Mouse (Mus musculus): ENCODE results near the gene Ankrd34c.

Gene Ankrd34c

DNA sequence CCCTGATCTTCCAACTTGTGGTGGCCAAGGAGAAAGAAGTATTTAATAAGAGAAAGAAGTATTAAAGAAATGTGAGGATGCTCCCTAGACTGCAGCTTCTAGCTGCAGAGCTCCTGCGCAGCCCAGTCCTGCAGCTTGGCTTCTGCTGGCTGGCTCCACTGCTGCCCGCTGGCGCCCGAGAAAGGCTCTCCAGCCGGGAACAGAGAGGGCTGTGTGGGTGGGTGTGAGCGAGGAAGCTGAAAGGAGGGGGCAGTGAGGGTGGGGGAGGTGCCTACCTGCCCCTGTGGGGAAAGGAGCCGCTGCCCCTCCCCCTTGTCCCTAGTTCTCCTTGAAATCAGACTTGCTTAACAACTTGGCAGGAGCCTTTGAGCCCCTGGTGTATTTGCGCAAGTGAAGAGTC is at the start of gene Ankrd34c:
TSS of gene Ankrd34c (minus strand) at position 181 of the 400 bp plus-strand sequence.
- DNase-seq (ENCODE audit: extremely low read depth, low read depth) = no peak

DNA sequence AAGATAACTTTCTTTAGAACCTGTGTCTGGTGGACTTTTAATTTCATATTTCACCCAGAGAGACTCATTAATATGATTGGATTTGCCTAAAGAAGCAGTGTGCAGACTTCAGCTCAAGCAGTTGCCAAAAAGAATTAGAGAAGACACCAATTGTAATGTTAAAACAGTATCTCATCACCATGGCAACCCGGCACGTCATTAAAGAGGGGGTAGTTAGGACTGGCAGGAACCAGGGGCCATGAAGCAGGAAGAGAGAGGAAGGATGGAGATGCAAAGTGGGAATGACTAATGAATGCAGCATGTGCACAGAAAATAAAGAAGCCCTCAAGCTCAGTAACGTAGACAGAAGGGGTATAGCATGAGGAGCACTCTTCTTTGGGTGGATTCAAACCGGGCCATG is 49.3 kb upstream of the Ankrd34c start:
- no peak for DNase-seq (ENCODE audit: extremely low read depth, low read depth)

DNA sequence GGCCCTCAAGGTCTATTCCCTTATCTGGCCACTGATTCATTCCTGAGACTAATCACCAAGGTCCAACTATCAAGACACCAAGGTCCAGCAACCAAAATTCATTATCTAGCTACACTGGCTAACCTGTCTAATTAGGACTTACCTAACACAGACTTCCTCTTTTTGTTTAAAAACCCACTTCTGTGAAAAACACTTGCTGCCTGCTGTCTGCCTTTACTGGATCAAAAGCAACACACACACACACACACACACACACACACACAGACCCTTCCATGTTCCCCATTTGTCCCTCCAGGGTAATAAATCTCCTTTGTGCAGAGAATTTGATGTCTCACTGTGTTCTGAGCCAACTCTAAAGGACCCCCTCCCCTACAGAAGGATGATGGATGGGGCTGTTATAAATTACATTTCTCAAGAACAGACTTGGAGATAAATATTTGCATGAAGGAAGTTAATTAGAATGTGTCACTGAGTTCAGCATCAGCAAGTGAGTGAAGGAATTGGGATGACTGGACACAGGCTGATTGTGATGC is 43.2 kb upstream of the Ankrd34c start:
- DNase-seq (ENCODE audit: extremely low read depth, low read depth) = no peak

DNA sequence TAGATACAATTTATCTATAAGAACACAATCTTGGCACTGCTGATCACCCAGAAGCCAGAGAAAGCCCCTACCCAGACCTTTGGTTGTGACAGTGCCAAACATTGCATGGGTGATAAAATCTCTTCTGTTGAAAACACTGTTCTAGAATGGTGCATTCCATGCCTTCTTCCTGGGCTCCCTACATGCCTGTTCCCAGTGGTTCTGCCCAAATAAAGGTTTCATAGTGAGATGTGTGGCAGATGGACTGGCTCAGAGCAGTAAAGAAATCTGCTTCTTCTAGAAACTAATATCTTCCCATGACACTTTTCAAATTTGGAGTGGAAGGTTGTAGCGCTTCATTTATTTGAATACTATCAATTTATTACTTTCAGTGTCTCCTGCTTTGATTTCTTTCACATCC is 41.0 kb upstream of the Ankrd34c start:
- no peak for DNase-seq (ENCODE audit: extremely low read depth, low read depth)

DNA sequence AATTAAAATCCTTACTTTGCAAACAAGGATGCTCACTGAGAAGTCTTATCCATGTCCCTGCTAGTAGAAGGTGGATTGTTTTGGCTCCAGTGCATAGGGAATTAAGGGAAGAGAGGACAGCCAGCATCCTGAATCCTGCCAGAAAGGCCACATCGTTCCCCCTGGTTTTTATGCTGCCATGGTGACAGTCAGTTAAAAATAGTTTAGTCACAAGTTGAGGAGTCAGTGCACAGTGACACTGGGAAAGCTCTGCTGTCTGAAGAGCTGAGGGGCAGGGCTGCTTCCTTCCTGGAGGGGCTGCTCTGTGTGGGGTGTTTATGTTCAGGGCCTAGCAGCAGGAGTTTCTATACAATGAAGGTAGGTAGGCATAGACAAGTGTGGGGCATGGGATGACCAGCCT is 32.9 kb upstream of the Ankrd34c start:
- DNase-seq (ENCODE audit: extremely low read depth, low read depth) = no peak

DNA sequence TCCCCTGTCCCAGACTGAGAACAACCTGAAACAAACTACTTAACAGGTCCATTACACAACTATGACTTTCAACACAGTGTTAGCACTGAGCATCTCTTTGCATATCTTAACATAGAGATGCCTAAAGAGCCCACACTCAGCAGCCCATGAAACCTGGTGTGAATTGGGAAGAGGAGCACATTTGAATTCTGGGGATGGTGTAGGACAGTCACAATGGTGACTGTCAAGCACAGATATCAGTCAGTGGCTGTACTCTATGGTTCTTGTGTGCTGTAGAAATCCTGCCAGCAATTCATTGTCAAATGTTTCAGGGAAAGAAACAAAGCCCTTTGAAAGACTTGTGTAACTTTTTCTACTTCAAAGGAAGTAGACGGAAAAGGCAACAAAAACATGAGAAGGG is 23.7 kb upstream of the Ankrd34c start:
- DNase-seq (ENCODE audit: extremely low read depth, low read depth) = no peak

DNA sequence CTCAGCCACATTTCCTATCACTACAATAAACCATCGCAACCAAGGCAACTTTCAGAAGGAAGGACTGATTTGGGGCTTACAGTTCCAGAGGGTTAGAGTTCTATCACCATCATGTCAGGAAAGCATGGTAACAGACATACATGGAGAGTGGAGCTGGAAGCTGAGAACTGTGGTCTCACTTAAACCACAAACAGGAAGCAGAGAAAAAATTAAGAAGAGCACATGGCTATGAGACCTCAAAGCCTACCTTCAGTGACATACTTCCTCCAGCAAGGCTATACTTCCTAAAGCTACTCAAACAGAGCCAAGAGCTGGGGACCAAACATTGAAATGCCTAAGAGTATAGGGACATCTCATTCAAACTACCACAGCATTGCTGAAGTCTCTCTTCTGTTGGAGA is 20.3 kb upstream of the Ankrd34c start:
- DNase-seq (ENCODE audit: extremely low read depth, low read depth) = no peak

DNA sequence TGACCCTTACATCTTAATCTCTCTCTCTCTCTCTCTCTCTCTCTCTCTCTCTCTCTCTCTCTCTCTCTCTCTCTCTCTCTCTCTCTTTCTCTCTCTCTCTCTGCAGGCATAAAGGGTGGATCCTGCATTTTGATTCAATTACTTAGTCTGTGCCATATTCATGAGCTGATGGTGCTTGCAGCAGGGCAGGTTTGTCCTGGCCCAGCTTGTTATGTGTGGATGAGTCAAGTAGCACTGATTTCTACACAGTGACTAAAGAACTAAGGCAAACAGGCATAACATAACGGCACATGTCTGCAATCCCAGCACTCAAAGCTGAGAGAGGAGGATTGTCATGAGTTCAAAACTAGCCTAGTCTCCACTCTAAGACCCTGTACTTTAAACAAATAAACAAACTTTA is 19.9 kb upstream of the Ankrd34c start:
- DNase-seq (ENCODE audit: extremely low read depth, low read depth) = no peak

DNA sequence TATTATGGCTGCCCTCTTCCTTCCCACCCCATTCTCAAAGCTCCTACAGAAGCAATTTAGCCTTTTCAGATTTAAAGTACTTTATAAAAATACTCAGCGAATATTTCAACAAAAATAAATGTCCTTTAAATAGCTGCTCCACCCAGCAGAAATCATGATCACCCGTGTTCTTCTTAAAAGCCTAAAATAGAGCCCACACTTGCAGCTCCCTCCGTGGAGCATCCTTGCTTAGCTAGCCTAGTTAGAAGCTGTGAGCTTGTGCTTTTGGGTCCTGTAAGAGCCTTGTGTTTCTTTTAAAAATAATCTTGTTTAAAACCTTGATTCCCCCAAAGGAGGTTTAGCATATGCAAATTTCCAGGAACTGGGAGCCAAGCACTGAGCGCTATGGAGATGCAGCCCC is 19.3 kb upstream of the Ankrd34c start:
- DNase-seq (ENCODE audit: extremely low read depth, low read depth) = no peak

DNA sequence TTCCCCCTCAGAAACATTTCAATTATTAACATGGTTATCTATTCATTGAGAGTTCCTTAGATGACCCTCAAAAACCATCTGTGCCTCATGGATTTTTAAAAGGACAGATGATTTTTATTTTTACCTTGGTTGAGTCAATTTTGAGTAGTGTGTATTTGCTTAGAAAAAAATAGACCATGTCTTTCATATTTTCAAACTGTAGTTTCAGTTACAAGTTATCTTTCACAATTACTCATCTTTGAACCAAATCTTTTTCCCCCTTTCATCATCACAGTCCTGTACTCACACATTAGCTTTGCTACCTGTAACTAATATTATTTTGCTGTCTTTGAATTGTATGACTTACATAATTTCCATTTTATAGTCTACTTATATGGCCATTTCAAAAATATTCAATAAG is 1.8 kb upstream of the Ankrd34c start:
- DNase-seq (ENCODE audit: extremely low read depth, low read depth) = no peak

DNA sequence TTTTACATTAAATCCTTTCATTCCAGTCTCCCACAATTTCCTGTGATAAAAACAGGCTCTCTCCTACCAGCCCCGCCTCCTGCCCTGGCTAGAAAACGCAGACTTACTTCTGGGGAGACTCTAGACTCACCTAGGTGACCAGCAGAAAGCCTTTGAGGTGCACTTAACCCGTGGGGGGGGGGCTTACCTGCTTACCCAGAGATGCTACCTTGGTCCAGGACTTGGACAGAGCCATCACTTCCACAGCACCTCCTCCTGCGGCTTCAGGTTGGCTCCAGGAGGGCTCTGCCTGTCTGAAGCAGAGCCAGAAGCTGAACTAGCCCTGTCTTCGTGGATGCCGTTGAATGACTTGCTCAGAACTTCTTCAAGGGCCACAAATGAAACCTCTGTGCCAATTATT is 387 bp downstream of the Ankrd34c start:
- DNase-seq (ENCODE audit: extremely low read depth, low read depth) = no peak

DNA sequence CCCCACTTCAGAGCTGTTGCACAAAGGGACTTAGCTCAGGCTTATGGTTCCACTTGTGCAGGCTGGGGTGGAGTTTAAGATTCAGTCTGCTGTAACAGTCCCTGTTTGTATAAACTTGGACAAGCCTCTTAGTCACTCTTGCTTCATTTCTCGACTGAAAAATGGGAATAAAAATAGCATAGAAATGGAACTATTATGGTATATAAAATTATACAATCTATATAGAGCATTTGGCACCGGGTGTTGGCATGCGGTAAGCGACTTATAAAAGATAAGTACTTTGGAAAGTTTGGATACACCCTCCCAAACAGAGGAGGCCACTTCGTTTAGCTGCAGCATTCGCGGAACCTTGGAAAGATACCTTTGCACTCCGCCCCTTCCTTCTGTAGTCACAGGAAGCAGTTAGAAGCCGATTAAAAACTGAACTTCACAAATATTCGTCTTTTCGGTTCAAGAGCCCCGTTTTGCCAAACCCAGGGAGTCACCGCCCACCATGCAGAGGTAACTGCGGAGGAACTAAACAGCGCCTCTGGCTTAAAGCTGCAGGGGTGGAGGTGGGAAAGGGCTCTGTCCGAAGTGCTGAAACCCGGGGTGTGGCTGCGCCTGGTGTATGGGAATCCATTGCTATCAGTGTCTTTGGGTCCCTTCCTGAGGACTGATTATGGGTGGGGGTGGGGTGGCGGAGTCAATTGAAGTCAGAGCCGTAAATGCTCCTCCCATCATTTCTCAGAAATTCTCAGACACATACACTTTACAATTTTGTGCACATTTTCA is 1.2 kb downstream of the Ankrd34c start:
- DNase-seq (ENCODE audit: extremely low read depth, low read depth) = no peak

DNA sequence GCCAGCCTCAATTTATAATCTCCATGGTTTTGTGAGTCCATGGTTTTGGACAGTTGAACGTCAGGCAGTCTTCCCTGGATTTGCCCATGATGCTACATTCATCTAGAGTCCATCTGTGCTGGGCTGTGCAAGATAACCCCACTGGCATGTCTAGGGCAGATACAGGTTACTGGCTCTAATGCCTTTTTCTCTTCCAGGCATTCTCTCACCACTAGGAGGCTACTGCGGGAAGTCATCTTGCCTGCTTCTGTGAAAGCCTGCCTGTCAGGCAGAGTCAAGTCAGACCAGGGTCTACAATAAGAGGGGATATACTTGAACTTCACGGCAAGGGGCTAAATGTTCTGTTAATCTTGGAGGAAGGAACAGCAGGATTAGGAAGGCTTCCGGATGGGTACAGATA is 31.4 kb downstream of the Ankrd34c start:
- DNase-seq (ENCODE audit: extremely low read depth, low read depth) = peak; percentile 32

DNA sequence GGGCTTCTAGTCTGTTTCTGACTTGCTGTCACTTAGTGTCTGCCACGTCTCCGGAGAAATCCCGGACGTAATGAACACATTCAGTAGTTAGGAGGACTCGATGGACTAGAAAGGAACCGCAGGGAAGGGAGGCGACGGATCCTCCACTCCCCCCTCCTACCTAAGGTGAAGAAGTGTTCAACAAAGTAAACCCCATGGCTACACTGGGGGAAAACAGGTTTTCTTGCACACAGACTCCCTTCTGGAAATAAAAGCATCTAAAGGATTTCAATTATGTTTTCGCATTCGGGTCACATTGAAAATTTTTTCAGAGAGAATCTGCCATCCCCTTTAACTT is 33.1 kb downstream of the Ankrd34c start:
- DNase-seq (ENCODE audit: extremely low read depth, low read depth) = no peak

DNA sequence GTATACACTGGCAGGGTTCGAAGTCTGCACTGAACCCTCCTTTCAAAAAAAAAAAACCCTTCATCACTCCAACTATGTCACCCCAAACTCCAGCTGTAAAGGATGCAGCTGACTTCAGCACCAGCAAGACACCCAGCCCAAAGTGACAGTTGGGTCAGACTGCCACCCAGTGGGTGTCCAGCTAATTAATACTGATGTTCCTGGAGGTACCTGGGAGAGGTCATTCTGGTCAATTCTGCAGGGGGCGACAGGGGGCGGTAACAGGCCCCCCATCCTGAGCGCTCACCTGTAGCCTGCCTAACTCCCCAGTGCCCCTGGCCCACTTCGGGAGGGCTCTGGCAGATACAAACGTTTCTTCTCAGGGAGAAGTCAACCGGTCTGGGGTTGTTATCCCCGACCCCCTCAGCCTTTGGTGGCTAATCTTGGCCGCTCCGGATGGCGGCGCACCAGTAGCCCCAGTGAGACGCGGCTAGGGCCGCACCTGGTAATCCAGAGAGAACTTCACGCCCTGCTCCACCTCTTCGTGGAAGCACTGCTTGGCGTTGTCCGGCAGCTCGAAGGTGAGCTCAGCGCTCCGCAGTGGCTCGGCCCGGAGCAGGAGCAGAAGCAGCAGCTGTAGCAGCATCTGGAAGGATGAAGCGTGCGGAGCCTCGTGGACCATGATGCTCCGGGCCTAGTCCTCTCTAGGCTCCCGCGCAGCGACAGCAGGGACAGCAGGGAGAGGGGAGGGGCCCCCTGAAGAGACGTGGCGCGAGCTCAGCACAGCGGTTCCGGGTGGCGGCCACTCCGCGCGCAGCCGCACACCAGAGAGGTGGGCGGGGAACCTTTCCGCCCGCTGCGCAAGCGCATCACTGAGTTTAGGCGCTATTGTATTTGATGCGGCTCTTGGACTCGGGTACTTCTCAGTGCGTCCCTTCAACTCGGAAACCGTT is 33.7 kb downstream of the Ankrd34c start, which contains the start of gene Tmed3:
TSS of gene Tmed3 (minus strand) at position 804 of the 932 bp plus-strand sequence.
- peak; percentile 82 for DNase-seq (ENCODE audit: extremely low read depth, low read depth)

DNA sequence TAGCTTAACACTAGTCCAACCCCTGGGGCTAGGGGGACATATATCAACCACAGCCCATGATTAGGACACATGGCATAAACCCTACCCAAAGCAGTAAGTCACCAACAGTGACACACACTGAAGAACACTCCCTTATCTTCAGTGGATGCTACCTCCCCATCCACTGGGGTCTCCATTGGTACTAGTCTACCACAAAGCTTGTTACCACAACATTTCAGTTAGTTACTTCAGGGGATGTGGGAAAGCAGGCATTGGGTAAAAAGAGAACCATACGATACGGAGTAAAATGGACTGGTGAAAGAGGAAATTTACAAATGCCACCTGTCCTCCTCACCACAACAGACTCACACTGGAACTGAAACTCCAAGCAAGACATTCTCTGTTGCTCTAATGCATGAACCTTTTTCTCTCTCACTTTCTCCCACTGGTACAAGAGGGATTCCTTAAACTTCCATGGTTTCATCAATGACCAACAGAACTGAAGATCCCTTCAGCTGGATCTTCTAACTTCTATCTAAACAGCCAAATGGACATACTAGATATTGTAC is 37.3 kb downstream of the Ankrd34c start:
- no peak for DNase-seq (ENCODE audit: extremely low read depth, low read depth)

DNA sequence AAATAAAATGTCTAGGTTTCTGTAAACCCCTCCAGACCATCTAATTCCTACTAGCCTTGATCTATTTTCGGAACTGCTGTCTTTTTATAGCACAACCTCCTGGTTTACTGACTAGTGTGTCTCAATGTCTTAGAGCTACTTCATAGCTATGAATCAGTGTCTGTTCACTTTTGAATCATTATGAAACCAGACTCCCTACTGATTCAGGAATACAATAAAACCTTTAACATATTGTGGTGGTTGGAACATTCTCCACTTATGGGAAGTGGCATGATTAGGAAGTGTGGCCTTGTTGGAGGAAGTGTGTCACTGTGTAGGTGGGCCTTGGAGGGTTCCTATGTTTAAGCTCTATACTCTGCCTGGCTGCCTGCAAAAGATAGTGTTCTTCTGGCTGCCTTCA is 43.1 kb downstream of the Ankrd34c start:
- no peak for DNase-seq (ENCODE audit: extremely low read depth, low read depth)

DNA sequence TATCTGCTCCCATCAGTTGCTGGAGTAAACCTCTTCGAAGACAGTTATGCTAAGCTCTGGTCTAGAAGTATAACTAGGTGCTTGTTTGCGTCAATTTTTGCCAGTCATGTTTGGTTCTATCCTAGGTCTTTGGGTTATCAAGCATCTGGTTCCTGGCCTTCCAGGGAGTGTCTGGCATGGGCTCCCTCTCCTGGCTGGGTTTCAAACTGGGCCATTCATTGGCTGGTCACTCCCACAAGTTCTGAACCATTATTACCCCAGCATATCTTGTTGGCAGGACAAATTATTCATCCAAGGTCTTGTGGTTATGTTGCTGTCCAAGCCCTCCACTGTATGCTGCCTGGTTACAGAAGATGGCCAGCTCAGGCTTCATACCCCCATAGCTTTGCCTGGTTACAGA is 44.6 kb downstream of the Ankrd34c start:
- DNase-seq (ENCODE audit: extremely low read depth, low read depth) = no peak

DNA sequence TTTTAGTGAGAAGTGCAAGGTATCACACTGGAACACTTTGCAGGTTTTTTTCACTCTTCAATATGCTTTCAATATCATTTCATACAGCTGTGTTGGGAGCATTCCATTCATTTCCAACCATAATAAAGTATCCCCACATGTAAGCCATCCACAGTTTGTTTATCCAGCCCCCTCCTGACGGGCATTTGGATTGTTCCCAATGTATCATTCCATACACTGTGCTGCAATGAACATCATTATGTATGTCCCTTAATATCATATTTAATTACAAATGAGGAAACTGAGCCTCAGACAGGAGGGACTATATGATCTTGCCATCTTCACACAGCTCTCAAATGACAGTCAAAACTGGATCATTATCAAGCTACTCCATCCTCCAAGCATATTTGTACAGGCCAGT is 49.1 kb downstream of the Ankrd34c start:
- no peak for DNase-seq (ENCODE audit: extremely low read depth, low read depth)

DNA sequence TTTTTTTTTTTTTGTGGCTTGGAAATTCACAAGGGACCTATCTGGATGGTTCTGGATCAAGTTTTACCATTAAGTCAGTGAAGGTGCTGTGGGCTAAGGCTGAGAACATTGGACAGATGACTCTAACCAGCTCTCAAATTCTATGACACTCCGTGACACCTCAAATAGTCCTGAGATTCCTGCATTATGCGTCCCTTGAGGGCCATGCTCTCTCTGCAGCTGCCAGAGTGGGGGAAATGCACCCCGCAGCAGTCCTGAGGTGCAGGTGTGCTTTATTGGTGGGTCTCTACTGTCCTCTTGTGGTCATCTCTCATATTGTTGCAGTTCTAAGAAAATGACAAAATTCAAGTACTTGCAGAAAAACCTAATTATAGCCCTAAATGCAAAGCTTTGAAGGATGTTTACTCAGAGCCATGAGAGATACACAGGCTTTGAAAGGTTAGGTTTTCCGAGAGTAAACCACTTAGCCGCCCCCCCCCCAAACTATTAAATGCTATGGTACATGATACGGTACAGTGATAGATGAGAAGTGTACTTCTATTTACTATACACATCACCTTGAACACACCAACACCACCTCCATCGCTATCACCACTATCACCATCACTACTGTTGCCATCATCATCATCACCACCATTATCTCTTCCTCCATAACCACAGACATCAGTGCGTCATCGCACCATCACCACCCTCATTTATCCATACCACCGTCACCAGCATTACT is 50.6 kb downstream of the Ankrd34c start:
- DNase-seq (ENCODE audit: extremely low read depth, low read depth) = no peak

DNA sequence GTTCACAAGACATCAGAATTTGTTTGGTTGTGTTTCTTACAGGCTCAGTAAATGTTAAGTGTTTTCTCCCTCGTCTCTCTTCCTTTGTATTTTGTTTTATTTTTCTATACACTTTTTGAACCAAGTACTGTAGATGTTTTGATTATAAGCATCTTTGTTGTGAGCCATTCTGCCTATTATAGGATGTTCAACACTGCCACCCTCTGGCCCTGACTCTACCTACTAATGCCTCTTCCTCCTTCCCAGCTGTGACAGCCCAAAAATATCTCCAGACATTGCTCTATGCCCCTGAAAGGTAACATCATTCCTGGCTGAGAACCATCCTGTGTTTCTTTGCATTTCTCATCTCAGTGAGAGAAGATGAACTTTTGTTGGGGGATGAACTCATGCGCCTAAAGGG is 52.0 kb downstream of the Ankrd34c start:
- DNase-seq (ENCODE audit: extremely low read depth, low read depth) = no peak
